Mouse (Mus musculus) kidney, postnatal 36 days (tissue): Measurements from ENCODE around the gene Ifitm5.

ENCODE experiments used
- DNase-seq, 2 experiments: peaks; one replicate each; pipeline ENCODE4 v3.0.0; 2021 to 2022; ENCODE audit warnings: mixed read lengths in 2 of 2

The Ifitm5 gene

DNA sequence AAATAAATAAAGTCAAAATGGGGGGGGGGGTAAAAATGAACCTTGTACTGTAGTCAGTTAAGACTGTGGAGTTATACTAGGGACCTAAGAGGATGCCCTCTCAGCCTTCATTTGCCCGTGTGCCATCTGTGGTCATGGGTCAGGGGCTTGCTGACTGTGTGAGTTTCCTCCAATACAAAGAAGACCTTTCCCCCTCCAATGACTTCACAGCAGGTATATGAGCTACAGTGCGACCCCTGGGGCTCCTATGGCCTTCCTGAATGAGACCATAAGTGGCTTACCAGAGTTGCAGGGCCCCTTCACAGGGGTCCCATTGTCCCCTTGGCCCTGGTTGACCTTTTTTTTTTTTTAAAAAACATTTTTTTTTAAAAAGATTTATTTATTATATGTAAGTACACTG, 11.3 kb upstream of the Ifitm5 start:
- no peak for DNase-seq

- no peak for DNase-seq
These were observed 9.9 kb upstream of the Ifitm5 start for GRCm38 (mm10) chr7:140960026-140960425.

DNA sequence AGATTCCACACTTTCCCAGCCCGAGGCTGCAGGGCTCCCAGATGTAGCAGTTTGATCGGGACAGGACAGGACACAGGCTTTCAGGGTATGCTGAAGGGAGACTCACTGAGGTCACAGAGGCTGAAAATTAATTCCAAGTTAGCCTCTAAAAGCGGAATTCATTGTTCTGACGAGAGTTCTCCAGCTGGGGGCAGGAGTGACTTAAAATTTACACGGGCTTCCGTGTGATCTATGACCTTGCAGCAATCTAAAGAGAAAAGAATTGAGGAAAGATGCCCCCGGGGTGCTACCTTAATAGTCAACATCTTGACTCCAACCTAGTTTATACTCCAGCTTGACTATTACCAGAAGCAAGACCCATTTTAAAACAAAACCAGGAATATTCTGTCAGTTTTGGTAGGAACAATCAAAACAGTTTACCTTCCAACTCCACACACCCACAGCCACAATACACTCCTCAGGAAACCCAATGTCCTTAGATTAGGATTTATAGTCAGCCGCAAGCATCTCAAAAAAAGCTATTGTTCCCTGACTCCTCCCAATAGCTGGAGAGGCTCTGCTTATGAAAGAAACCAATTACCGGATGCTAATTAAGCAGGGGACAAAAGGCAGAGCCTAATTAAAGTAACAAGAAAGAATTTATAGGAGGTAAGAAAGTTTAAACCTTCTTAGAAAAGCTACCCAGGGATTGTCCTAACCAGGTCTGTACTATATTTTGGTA, 9.2 kb upstream of the Ifitm5 start:
- peak; percentile 67 to 82 for DNase-seq

- no peak for DNase-seq
These were observed 6.4 kb upstream of the Ifitm5 start for GRCm38 (mm10) chr7:140956556-140956869.

DNA sequence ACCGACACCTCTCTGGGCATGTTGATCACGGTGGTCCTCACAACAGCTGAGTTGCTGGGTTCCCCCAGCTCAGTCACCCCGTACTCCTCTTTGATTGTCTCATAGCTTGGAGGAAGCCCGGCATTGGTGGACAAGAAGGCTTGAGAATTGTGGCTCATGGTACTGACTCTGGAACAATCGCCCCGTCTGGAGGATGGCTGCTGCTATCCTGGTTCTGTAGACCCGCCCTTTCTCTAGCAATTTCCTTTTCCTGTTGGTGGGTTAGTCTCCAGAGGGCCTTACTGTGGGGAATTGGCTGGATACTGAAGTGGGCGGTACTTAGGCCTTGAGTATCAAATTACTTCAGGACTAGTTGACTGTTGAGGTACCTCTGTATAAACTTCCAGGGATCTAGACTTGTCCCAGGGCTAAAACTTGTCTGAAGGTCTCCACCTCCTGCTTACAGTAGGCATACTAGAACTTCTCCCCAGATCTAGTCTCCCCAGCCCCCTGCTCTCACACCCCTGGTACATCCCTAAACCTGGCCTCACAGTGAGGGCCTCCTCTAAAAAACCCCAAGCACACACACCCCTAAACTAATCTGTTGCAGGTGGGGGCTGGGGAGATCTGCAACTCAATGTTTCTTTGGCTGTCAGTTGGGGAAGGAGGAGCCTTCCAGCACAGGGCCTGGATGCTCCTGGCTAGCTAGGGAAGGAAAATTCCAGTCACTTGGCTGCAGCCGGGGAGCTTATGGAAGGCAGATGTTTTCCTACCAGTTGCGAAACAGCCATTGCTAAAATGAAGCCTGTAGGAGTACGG, 5.9 kb upstream of the Ifitm5 start, which contains the start of the genes Gm45717 and Ifitm2:
Gene Gm45717, minus strand, starts transcription at position 180 of the 798 bp plus-strand sequence.
Gene Ifitm2, minus strand, starts transcription at position 230 of the 798 bp plus-strand sequence.
- DNase-seq, result peak; percentile 89 to 94

DNA sequence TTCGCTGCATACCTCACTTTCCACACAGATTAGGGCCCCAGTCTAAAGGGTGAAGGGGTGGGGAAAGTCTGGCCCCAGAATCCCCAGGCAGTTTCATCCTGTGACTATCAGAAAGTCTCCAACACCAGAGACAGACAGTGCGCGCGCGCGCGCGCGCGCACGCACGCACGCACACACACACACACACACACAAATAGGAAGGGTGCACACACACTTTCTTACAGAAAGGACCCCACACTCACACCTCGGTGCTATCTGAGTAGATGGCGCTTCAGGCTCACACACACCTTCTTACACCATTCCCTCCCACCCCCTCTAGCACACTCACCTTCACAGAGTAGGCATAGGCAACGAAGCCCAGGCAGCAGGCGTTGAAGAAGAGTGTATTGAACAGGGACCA, 5.3 kb upstream of the Ifitm5 start:
- DNase-seq, result no peak

- peak in 1 of 2 experiments; percentile 52 for DNase-seq
These were observed 4.6 kb upstream of the Ifitm5 start for GRCm38 (mm10) chr7:140954733-140955071.

DNA sequence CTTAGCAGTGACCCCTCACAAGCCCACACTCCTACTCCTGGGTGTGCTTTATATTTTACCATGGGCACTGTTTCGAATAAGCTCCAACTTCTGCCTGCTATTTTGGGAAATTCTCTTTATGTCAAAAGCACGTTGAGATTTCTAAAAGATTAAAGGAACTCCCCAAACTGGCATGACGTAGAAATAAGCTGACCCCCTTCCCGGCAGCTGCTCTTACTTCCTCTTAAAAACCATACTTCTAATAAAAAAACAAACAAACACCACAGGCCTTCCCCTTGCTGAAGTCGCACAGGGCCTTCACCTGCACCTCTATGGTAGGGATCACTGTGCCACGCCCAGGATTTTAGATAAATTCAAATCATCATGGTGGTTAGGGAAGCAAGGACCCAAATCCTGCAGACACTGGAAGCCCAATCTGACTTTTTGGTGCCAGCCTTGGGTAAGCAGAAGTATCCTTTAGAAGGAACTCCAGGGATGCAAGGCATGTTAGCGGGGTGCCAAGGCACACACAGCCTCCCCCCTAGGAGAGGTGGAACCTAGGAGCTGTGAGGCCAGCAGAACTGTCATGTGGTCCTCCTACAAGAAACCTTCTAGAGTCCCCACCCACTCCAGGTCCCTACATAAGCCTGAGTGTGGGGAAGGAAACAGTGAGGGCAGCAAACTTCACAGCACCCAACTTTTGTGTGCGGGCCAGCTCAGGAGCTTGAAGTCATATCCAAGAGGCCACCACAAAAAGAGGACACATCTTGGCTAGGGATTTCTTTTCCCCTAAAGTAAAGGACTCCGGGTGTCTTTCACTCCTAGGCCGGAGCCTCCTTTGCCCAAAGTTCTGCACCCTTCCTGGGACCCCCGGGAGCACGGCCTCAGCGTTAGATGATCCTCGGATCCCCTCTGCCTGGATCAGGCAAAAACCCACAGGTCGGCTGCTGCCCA, 4.0 kb upstream of the Ifitm5 start:
- DNase-seq, result no peak

GRCm38 (mm10) chr7:140953133-140953532, 3.0 kb upstream of the Ifitm5 start:
- DNase-seq, result no peak

DNA sequence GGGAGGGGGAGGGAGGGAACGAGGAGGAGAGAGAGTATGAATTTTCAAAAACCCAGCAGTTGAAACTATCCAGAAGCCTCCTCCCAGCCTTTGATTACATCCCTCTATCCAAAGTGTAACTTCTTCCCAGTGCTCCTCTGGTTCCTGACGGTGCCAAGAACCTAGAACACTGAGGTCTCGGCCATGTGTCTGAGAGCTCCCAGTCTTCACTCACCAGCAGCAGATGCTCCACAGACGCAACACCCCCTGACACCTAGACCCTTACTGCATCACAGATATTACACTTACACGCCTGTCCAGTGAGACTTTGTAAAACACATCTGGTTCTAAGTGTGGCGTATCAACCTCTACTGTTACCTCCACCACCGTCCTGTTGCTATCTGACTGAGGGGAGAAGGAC, 2.4 kb upstream of the Ifitm5 start:
- no peak for DNase-seq

DNA sequence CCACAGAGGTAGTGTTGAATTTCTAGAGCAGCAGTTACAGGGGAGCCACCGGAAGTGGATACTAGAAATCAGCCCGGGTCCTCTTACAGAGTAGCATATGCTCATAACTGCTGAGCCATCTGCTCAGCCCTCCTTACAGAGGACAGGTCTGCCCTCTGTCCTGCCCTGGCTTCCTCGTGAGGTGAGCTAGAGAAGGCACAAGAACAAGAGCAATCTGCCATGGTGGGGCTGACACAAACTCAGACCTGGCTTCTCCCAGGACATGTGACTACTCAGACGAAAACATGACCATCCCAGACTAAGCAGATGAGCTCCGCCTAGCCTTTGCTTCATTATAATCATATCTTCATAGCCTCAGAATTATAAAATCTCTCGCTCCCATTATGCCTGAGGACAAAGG, 1.7 kb upstream of the Ifitm5 start:
- no peak for DNase-seq

GRCm38 (mm10) chr7:140951051-140951450, 960 bp upstream of the Ifitm5 start:
- peak; percentile 66 to 69 for DNase-seq

DNA sequence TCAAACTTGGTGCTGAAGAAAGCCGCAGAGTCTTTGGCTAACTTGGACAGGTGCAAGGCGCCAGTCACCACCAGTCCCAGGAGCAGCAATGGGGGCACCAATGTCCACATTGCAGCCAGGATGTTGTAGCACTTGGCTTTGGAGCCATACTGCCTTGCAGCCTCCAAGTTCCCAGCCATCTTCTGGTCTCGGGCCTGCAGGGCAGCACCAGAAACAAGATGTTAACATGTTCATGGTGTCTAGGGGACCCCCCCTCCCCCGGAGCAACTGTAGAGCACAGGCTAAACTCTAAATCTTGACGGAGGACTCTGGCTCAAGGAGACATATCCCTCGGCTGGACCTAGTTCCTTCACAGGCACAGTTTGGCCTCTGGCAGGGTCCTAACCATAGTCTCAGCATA, 836 bp downstream of the Ifitm5 start:
- DNase-seq, result no peak

DNA sequence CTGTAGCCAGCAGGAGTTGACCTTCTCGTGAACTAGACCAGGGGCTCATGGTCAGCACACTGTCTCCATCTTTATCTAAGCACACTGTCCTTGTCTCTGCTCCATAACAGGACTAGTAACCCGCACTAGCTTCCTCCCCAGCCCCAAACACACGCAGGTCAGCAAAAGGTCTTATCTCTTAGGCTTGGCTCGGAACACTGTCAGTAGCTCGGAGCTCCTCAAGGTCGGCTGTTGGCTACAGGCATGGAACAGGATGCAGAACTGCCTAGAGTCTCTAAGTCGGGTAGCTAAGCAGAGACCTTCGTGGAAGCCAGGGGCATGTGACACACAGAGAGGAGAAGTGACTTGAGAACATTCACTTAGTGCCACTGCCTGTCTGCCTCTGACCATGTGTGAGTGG, 1.9 kb downstream of the Ifitm5 start:
- DNase-seq, result no peak

DNA sequence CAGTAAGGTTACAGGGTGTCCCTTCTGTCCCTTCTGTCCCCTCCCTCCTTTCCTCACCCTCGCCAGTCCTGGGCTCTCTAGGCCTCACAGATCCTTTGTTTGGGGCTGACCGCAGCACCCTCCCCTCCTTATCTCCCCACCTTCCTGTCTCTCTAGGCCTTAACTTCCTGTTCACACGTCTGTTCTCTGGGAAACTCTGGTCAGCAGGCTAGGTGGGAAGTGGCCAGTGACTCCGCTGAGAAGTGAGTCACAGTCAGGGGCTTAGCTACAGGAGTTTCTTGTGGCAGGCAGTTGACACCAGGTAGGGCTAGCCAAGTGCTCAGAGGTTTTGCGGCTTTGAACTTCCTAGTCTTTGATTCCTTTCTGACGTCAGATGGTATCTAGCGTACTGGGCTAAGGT, 3.1 kb downstream of the Ifitm5 start:
- DNase-seq, result no peak

DNA sequence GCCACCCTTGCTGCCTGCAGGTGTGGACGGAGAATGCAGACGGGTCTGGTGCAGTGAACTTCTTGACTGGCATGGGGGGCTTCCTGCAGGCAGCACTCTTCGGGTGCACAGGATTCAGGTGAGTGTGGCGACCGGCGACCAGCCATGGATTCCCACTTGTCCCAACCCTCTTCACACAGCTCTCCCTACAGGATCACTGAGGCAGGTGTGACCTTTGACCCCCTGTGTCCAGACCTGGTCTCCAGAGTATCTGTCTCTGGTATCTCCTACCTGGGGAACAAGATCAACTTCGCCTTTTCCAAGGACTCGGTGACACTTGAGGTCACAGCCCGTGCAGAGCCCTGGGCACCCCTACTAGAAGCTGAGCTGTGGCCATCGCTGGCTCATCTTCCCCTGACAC, 3.8 kb downstream of the Ifitm5 start:
- DNase-seq, result no peak

- DNase-seq, result no peak
These were observed 4.8 kb downstream of the Ifitm5 start for GRCm38 (mm10) chr7:140945247-140945646.

- no peak for DNase-seq
These were observed 5.9 kb downstream of the Ifitm5 start for GRCm38 (mm10) chr7:140944236-140944635.

DNA sequence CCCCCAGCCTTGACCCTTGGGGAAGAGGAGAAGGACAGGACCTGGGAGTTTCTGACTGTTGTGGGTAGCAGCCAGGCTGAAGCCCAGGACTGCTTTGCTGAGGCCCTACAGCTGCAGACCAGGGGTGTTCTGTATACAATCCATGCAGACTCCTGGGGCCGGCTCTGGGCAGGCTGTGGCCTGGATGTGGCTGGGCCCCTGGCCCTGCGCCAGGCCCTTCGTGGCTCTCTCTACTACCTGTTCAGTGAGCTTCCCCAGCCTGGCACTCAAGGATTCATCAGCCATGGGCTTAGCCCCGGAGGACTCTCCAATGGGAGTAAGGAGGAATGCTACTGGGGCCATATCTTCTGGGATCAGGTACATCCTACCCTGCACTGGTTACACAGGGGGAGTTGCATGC, 6.7 kb downstream of the Ifitm5 start:
- no peak for DNase-seq

DNA sequence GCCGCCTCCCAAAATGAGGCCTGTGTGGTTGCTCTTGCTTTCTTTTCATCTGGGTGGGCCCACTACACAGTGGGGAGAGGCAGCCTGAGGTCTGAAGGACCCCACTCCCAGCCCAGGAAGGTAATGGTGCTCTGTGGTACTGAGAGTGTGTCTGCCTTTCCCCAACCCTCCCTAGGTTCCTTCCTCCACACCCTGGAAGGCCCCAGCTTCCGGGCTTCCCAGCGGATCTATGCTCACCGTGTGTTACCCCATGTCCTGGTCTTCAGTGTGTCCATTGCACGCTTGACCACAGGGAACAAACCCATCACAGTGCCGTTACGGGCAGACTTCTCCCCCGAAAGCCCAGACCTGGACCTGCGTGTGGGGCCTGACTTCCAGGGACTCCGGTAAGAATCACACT, 7.3 kb downstream of the Ifitm5 start:
- DNase-seq, result no peak

DNA sequence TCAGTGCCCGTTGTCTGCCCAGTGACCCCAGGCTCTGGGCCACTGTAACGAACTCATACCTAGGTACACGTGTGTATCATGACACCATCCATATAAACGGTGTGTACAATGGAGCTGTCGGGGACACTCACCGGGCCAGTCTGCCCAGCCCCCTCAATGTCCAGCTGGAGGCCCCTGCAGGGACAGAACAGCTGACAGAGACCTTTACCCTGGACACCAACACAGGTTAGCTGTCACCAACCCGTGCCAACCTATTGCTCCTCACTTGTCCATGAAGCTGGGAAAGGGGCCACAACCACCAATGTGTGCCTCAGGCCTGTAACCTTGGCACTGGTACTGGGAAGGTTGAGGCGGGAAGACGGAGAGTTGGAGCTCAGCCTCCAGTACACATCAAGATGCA, 7.8 kb downstream of the Ifitm5 start:
- DNase-seq, result peak in 1 of 2 experiments; percentile 47

- DNase-seq, result peak; percentile 91 to 93
These were observed 8.7 kb downstream of the Ifitm5 start, which contains the start of gene Pgghg for GRCm38 (mm10) chr7:140941222-140942051. Gene Pgghg, plus strand, starts transcription at chr7:140941391.
